Mouse (Mus musculus): ENCODE data around the gene Lyrm4.

DNA sequence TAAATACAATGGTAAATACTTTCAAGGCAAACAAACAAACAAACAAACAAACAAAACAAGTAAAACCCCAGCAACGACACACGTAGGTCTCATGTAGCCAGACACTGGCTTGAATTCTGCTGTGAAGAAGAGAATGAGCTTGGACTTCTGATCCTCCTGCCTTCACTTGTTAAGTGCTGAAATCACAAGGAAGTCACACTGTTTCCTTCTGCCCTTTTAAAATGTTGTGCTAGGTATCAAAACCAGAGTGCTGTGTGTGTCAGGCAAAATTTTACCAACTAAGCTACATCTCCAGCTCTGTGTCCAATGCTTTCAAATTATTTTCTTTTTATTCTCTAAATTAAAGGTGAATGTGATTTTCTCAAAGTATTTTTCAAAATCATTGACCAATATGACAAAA lies 6.0 kb downstream of the Lyrm4 start:
- TF ChIP-seq MAFK (IDR thresholded peaks at IDR 0.05; ENCODE audit: insufficient read depth, low read depth, low read length) (no peak), HCFC1 (IDR thresholded peaks at IDR 0.05; ENCODE audit: borderline replicate concordance, insufficient read depth, low read length) (no peak), CHD2 (IDR thresholded peaks at IDR 0.05; ENCODE audit: low read depth, low read length) (no peak), ZC3H11A (IDR thresholded peaks at IDR 0.05; ENCODE audit: borderline replicate concordance, low read depth, low read length) (no peak), ZNF384 (IDR thresholded peaks at IDR 0.05; ENCODE audit: low read depth, low read length) (no peak)
